Mouse (Mus musculus) bone marrow macrophage, adult 2 months (primary cell): ENCODE data around the gene Tmem184b. TPM values are rescaled to one million over a fixed set of nuclear protein-coding genes. Genes with fewer than 3 reads are reported as not detected.

Source experiments
- H3K27ac ChIP-seq: 2 replicates; pipeline ENCODE4 v1.5.1; 2012; ENCODE audit warnings: low read depth, low read length; ENCODE audit not compliant: insufficient read depth
- H3K4me1 ChIP-seq: 2 replicates; pipeline ENCODE4 v1.6.1; 2012; ENCODE audit warnings: low read length; ENCODE audit not compliant: control insufficient read depth, insufficient read depth
- H3K4me3 ChIP-seq: 2 replicates; pipeline ENCODE4 v1.5.1; 2012; ENCODE audit warnings: mild to moderate bottlenecking, low read length, moderate library complexity; ENCODE audit not compliant: insufficient read depth
- CTCF ChIP-seq: IDR thresholded peaks from 2 replicates; pipeline ENCODE4 v1.5.1; 2012; ENCODE audit warnings: low read depth, mild to moderate bottlenecking, low read length, moderate library complexity
- POLR2A ChIP-seq: IDR thresholded peaks from 2 replicates; pipeline ENCODE4 v1.6.1; 2012; ENCODE audit warnings: mild to moderate bottlenecking, low read depth, low read length, borderline replicate concordance
- polyA plus RNA-seq: library from polyadenylated mRNA; stranded (reverse); fragments of >200 nt; gene quantifications from 2 replicates; pipeline ENCODE4 v1.2.4, GENCODE M21; 2012; ENCODE audit not compliant: missing spikeins, insufficient read depth, insufficient read length

Gene Tmem184b
- polyA plus RNA-seq, 1 experiment, result 51.2 TPM

GRCm38 (mm10) chr15:79430461-79431000, 27.2 kb upstream of the Tmem184b start:
- Histone ChIP-seq H3K4me1 (peaks cover 20% of the 10 kb centered on the region), H3K4me3 (no peak overlapping the region), H3K27ac (no peak overlapping the region)
- no peak for TF ChIP-seq POLR2A
- no peak for TF ChIP-seq CTCF

GRCm38 (mm10) chr15:79429994-79430393, 26.6 kb upstream of the Tmem184b start:
- no peak for TF ChIP-seq CTCF
- TF ChIP-seq POLR2A, result no peak
- Histone ChIP-seq H3K4me3 (no peak overlapping the region), H3K27ac (no peak overlapping the region), H3K4me1 (peaks cover 14% of the 10 kb centered on the region)

- TF ChIP-seq CTCF, result no peak
- Histone ChIP-seq H3K4me1 (peaks cover 14% of the 10 kb centered on the region), H3K27ac (no peak overlapping the region), H3K4me3 (no peak overlapping the region)
Observed at GRCm38 (mm10) chr15:79429527-79429926, 26.2 kb upstream of the Tmem184b start.

GRCm38 (mm10) chr15:79428616-79429015, 25.2 kb upstream of the Tmem184b start:
- Histone ChIP-seq H3K4me3 (no peak overlapping the region), H3K4me1 (peaks cover 14% of the 10 kb centered on the region), H3K27ac (no peak overlapping the region)
- TF ChIP-seq CTCF (no peak), POLR2A (no peak)

- Histone ChIP-seq H3K4me1 (peaks cover 9% of the 10 kb centered on the region), H3K4me3 (no peak overlapping the region), H3K27ac (no peak overlapping the region)
- TF ChIP-seq CTCF, result no peak
- no peak for TF ChIP-seq POLR2A
Observed at GRCm38 (mm10) chr15:79427516-79427915, 24.1 kb upstream of the Tmem184b start.

- Histone ChIP-seq H3K4me3 (no peak overlapping the region), H3K27ac (no peak overlapping the region), H3K4me1 (no peaks in the 10 kb centered on the region)
- TF ChIP-seq POLR2A, result no peak
- TF ChIP-seq CTCF, result no peak
Observed at GRCm38 (mm10) chr15:79425516-79425915, 22.1 kb upstream of the Tmem184b start.

DNA sequence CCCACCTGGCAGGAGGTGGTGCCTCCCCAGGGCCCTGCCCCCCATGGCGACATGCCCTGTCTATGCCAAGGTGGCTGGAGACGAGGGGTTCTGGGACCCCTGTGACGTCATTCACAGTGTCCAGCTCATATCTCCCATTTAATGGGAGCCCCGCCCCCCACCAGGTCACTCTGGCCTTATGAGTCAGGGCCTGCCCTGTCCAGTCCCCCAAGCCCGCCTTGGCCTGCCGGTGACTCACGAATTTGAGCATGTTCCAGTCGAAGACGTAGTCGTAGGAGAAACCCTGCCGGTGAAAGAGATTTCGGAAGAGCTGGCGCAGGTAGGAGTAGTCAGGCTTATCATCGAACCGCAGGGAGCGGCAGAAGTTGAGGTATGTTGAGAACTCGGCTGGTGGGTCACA, 21.2 kb upstream of the Tmem184b start:
- H3K4me3 ChIP-seq, result no peak overlapping the region

DNA sequence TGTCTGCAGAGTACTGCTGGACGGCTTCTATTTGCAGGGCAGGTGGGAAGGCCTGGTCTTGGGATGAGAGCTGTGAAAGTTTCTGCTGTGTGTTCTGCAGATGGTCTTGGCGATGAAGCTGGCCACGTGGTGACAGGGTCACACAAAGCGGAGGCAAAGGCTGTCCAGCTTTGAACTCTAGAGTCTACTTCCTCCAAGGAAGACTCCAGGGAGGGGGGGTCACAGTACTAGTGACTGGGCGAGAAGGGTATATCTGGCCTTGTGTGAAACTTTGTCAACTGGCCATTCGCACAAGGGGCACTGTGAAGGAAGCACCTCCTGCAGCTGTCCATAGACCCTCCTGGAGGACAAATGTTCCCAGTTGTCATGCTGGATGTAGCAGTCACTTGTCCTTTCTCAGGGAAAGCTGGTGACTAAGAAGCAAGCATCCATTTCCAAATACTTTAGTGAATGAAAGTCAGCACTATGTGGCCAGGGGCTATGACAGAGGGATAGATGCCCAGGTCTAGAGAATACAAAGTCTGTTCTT, 19.4 kb upstream of the Tmem184b start:
- TF ChIP-seq POLR2A, result no peak
- TF ChIP-seq CTCF, result no peak
- Histone ChIP-seq H3K4me3 (no peak overlapping the region), H3K27ac (no peak overlapping the region), H3K4me1 (no peaks in the 10 kb centered on the region)

More for the DNA sequence above, 21.2 kb upstream of the Tmem184b start:
- Histone ChIP-seq H3K27ac (no peak overlapping the region), H3K4me1 (no peaks in the 10 kb centered on the region)
- TF ChIP-seq CTCF (no peak), POLR2A (no peak)

DNA sequence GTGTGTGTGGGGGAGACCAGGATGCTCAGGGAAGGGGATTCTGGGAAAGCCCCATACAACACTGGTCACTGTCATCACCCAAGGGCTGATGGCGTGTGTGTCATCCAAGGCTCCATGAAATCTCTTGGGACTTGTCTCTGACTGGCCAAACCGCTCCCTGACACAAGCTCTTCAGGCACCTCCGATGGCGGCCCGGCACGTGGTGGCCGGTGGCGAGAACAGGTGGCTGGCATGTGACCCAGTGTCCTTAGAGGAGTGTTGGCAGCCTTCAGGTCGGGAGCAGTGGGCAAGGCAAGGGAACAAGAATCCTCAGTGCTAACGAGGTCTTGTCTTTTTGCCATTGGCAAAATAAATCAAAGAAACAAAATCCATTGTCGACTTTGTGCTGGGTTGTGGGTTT, 15.3 kb upstream of the Tmem184b start:
- no peak overlapping the region for H3K27ac ChIP-seq

GRCm38 (mm10) chr15:79418265-79418664, 14.9 kb upstream of the Tmem184b start:
- TF ChIP-seq CTCF (no peak), POLR2A (no peak)
- no peak overlapping the region for H3K27ac ChIP-seq
- no peak overlapping the region for H3K4me3 ChIP-seq
- H3K4me1 ChIP-seq, result peaks cover 15% of the 10 kb centered on the region

More for the DNA sequence above, 15.3 kb upstream of the Tmem184b start:
- TF ChIP-seq POLR2A, result no peak
- no peak for TF ChIP-seq CTCF
- Histone ChIP-seq H3K4me1 (peaks cover 11% of the 10 kb centered on the region), H3K4me3 (no peak overlapping the region)
